Mouse (Mus musculus): Measurements from ENCODE around the gene Pip4k2a. TPM values are rescaled to one million over a fixed set of nuclear protein-coding genes. Genes with fewer than 3 reads are reported as not detected.

The Pip4k2a gene
- total RNA-seq, 2 experiments from 2014 or later: 51.5 to 56.6 TPM

GRCm38 (mm10) chr2:18923806-18924595 is 73.9 kb downstream of the Pip4k2a start:
- TF ChIP-seq CTCF (conservative IDR thresholded peaks at IDR 0.05): no peak

GRCm38 (mm10) chr2:18923098-18923649 is 74.8 kb downstream of the Pip4k2a start:
- no peak for DNase-seq (ENCODE audit: low spot score in 2 of 2)
- no peak for TF ChIP-seq CTCF (conservative IDR thresholded peaks at IDR 0.05)
- no peak overlapping the region for H3K4me3 ChIP-seq
- H3K27ac ChIP-seq: no peak overlapping the region

More at GRCm38 (mm10) chr2:18923806-18924595, 73.9 kb downstream of the Pip4k2a start:
- no peak overlapping the region for H3K4me3 ChIP-seq
- H3K27ac ChIP-seq: no peak overlapping the region
- no peak for DNase-seq (ENCODE audit: low spot score in 2 of 2)

- no peak for DNase-seq (ENCODE audit: low spot score in 2 of 2)
- TF ChIP-seq CTCF (conservative IDR thresholded peaks at IDR 0.05): no peak
- no peak overlapping the region for H3K27ac ChIP-seq
- no peak overlapping the region for H3K4me3 ChIP-seq
Observed at GRCm38 (mm10) chr2:18921570-18922180, 76.3 kb downstream of the Pip4k2a start.

- DNase-seq (ENCODE audit: low spot score in 2 of 2): no peak
- Histone ChIP-seq H3K4me3 (no peak overlapping the region), H3K27ac (no peak overlapping the region)
- TF ChIP-seq CTCF (conservative IDR thresholded peaks at IDR 0.05): no peak
Observed at GRCm38 (mm10) chr2:18920461-18920877, 77.5 kb downstream of the Pip4k2a start.

GRCm38 (mm10) chr2:18919797-18920354 is 78.0 kb downstream of the Pip4k2a start:
- no peak for DNase-seq (ENCODE audit: low spot score in 2 of 2)
- H3K27ac ChIP-seq: no peak overlapping the region
- no peak overlapping the region for H3K4me3 ChIP-seq
- TF ChIP-seq CTCF (conservative IDR thresholded peaks at IDR 0.05): no peak

- Histone ChIP-seq H3K27ac (no peak overlapping the region), H3K4me3 (no peak overlapping the region)
- DNase-seq (ENCODE audit: low spot score in 2 of 2): no peak
- no peak for TF ChIP-seq CTCF (conservative IDR thresholded peaks at IDR 0.05)
Observed at GRCm38 (mm10) chr2:18917838-18918237, 80.1 kb downstream of the Pip4k2a start.

GRCm38 (mm10) chr2:18917380-18917750 is 80.6 kb downstream of the Pip4k2a start:
- TF ChIP-seq CTCF (conservative IDR thresholded peaks at IDR 0.05): no peak
- H3K27ac ChIP-seq: no peak overlapping the region
- H3K4me3 ChIP-seq: no peak overlapping the region
- DNase-seq (ENCODE audit: low spot score in 2 of 2): no peak

GRCm38 (mm10) chr2:18916615-18917379 is 81.1 kb downstream of the Pip4k2a start:
- TF ChIP-seq CTCF (conservative IDR thresholded peaks at IDR 0.05): no peak
- DNase-seq (ENCODE audit: low spot score in 2 of 2): no peak
- H3K27ac ChIP-seq: peak overlapping the region; percentile 76

GRCm38 (mm10) chr2:18916042-18916407 is 81.9 kb downstream of the Pip4k2a start:
- Histone ChIP-seq H3K27ac (peak overlapping the region; percentile 76), H3K4me3 (no peak overlapping the region)
- DNase-seq (ENCODE audit: low spot score in 2 of 2): no peak
- no peak for TF ChIP-seq CTCF (conservative IDR thresholded peaks at IDR 0.05)

More at GRCm38 (mm10) chr2:18916615-18917379, 81.1 kb downstream of the Pip4k2a start:
- no peak overlapping the region for H3K4me3 ChIP-seq

- peak overlapping the region; percentile 76 for H3K27ac ChIP-seq
Observed at GRCm38 (mm10) chr2:18915372-18916041, 82.4 kb downstream of the Pip4k2a start.

GRCm38 (mm10) chr2:18914750-18915149 is 83.2 kb downstream of the Pip4k2a start:
- no peak overlapping the region for H3K4me3 ChIP-seq
- H3K27ac ChIP-seq: no peak overlapping the region
- DNase-seq (ENCODE audit: low spot score in 2 of 2): no peak
- no peak for TF ChIP-seq CTCF (conservative IDR thresholded peaks at IDR 0.05)

More at GRCm38 (mm10) chr2:18915372-18916041, 82.4 kb downstream of the Pip4k2a start:
- DNase-seq (ENCODE audit: low spot score in 2 of 2): no peak
- no peak overlapping the region for H3K4me3 ChIP-seq
- no peak for TF ChIP-seq CTCF (conservative IDR thresholded peaks at IDR 0.05)

- no peak for DNase-seq (ENCODE audit: low spot score in 2 of 2)
- H3K27ac ChIP-seq: no peak overlapping the region
Observed at GRCm38 (mm10) chr2:18913642-18914041, 84.3 kb downstream of the Pip4k2a start.

More at GRCm38 (mm10) chr2:18913642-18914041, 84.3 kb downstream of the Pip4k2a start:
- no peak for TF ChIP-seq CTCF (conservative IDR thresholded peaks at IDR 0.05)
- no peak overlapping the region for H3K4me3 ChIP-seq

Data from layer of hippocampus, adult 2 months (tissue).